Mouse (Mus musculus) mouse embryonic stem cell (cell line): ENCODE measurements around the gene Mus81.

Experiments used
- in situ Hi-C, 2 experiments: fragments of 300-500 bp; cut with MboI; formaldehyde crosslinking; loops; 1 replicate in 1 of 2; 3 replicates in 1 of 2; pipeline ENCODE4 v1.14.3; 2019 to 2020; ENCODE audit warnings: low sequenced_read_pairs in 2 of 2, low pct_unique_long_range_greater_than_20kb in 1 of 2, mixed read lengths in 1 of 2; ENCODE audit not compliant: unreplicated experiment in 1 of 2

Mus81 gene

GRCm38 (mm10) chr19:5477004-5477667 is 11.1 kb downstream of the Mus81 start:
- in situ Hi-C loops = no loop called here

DNA sequence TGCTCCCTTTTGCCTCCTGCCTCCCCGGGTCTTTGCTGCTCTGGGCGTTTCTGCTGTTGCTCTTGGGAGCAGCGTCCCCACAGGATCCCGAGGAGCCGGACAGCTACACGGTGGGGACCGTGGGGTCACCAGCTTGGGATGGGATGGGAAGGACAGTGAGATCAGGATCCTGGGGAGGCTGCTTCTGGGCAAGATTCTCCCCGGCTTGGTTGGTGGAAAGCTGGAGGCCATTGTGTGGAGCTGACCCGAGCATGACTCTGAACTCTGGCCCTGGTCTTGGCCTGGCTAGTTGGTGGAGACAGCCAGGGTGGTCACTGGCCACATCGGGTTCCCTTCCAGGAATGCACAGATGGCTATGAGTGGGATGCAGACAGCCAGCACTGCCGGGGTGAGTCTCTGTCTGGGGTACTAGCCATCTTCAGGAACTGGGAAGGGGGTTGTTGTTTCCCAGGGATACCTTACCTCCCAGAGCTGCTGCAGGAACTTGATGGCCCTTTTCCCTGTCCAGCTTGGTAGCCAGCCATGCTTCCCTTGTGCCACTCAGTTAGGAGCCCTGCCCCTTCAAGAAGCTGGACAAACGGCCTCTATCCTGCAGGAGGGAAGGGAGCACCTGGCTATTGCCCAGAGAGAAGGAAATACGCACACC is 13.0 kb downstream of the Mus81 start:
- in situ Hi-C loops = no loop called here

DNA sequence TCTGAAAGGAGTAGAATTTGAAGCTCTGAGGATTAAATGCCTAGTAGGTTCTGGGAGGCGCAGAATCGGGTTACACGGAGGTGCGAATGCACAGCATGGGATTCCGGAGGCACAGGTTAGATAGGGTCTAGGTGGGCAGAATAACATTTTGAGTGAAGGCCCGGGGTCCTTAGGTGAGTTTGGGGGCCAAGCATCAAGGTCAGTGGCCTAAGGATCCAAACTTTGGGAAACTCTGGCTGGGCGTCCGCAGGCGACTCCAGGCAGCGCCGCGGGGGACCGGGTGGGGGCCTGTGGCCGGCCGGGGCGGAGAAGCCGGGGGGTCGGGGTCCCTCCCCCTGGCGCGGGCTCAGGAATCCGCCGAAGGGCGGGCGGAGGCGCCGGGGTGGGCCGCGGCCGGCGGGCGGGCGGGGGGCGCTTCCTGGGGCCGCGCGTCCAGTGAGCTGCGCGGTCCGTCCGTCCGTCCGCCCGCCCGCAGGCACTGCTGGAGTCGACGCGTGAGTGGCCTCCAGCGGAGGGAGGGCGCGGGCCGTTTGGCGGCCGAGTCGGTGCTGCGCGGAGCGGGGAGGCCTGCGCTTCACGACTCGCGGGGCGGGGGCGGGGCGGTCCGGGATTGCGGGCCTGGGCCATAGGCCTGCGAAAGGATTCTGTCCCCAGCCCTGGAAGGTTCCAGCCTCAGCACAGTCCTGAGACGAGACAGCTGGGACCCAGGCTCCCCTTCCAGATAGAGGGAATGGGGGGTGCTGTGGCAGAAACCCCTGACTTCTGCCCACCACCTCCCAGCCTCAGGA is 13.7 kb downstream of the Mus81 start:
- in situ Hi-C loops = no loop called here

DNA sequence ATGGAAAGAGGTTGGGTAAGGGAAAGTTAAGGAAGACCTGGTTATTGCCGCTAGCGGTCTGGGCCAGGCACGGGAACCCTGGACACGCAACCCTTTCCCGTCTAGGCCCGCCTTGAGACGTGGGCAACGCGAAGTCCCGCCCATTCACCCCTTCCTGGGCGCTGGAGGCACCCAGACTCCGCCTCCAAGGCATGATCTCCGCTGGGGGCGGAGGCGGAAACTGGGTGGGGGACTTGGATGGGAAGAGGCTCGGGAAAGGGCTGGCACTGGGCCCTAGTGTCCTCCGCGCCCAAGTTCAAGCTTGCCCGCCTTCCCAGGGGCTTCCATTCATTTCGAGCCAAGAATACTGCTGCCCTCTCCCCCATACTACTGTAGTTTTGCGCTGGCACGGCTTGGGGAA is 14.5 kb downstream of the Mus81 start, which contains the start of gene Efemp2:
Efemp2 (plus strand) TSS at position 235 of the 400 bp plus-strand sequence.
- in situ Hi-C loops = no loop called here

GRCm38 (mm10) chr19:5472857-5473256 is 15.3 kb downstream of the Mus81 start:
- in situ Hi-C loops = no loop called here

DNA sequence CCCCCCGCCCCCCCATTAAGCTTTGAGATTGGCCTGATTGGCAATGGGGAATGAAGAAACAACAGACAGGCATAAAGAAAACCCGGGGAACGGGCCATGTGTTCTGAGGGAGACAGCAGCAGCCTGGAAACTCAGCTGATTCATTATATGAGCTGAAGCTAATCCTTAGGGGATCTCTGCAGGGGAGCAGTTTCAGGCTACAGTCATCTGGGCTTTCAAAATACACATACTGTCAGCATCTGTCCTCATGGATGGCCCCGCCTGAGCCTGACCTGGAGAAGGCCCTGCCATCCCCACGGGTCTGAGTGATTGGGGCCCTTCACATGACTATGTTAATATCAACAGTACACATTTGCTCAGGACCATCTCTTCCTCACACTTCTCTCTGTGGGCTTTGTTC is 16.4 kb downstream of the Mus81 start:
- in situ Hi-C loops = no loop called here

DNA sequence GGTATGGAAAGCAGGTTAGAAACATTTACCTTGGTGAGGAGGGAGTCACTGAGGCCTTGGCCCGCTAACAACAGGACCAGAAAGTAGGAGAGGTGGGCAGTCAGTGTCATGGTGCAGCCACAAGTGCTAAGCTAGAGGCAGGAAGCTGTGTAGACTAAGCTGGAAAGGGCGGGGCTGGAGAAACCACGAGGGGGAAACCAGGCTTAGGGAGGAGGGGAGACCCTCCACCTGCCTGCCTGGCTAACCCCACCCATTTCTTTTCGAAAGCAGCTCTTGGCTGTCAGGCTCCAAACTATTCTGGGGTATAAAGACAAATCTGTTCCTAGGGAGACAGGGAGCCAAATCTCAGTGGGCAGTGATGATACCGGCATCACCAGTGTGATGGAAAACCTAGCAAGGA is 19.8 kb downstream of the Mus81 start, which contains the start of gene Ctsw:
Ctsw (minus strand) TSS at position 134 of the 400 bp plus-strand sequence.
- in situ Hi-C loops = no loop called here

- in situ Hi-C loops = no loop called here
These were observed 21.2 kb downstream of the Mus81 start for GRCm38 (mm10) chr19:5466916-5467500.

DNA sequence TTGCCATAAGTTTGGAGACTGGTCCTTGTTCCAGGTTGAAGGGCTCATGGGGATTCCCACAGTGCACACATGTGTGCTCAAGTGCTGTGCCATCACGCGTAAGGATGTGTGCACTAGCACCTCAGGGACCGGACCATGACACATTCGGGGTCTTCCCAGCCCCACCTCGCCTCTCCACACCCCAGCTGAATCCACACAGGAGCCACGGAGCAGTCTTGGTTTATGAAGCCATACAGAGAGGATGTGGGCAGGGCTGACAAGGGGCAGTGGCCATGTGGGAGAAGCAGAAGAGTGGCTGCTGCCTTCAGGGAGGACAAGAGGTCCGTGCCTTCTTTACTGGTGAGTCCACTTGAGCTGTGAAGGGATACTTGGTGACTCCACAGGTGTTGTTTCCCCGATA is 23.2 kb downstream of the Mus81 start:
- in situ Hi-C loops = no loop called here

DNA sequence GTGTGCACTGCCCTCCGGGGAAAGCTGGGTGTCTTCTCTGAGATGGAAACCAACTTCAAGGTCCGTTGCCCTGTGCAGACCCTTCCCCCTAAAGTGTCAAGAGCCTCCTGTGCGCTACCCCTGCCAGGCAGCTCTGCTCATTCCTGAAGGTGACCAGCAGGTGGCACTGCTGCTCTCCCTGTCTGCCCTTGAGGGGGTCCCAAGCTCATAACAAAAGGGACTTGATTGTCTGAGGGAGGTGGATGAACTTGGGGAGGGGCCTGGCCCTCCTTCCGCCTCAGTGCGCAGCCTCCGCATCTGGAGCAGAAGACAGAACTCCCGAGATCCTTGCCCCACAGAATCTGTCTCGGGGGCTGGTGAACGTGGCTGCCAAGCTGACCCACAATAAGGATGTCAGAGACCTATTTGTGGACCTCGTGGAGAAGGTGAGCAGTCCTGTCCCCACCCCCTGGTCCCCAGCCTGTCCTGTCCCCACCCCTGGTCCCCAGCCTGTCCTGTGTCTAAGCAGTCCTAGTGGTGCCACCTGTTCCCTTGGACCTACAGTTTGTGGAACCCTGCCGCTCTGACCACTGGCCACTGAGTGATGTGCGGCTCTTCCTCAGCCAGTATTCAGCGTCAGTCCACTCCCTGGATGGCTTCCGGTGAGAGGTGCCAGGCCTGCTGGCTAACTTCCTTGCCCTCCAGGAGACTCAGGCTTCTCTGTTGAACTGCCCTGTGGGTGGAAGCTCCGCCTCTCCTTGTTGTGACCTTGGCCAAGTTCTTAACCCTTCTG is 24.2 kb downstream of the Mus81 start:
- in situ Hi-C loops = no loop called here

DNA sequence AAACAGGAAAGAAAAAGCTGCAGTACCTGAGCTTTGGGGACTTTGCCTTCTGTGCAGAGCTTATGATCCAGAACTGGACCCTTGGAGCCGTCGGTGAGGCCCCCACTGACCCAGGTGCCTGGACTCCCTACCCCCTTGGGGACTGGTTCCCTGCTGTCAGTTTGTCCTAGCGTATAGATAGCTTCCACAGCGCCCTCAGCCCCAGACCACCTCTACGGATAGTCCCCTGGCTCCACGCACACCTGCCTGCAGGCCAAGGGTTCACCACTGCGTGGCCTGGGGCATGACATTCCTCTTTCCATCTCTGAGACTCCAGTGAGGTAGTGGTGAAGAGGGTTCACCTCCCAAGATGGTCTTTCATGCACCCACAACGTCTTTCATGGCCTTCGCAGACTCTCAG is 25.0 kb downstream of the Mus81 start:
- in situ Hi-C loops = no loop called here

DNA sequence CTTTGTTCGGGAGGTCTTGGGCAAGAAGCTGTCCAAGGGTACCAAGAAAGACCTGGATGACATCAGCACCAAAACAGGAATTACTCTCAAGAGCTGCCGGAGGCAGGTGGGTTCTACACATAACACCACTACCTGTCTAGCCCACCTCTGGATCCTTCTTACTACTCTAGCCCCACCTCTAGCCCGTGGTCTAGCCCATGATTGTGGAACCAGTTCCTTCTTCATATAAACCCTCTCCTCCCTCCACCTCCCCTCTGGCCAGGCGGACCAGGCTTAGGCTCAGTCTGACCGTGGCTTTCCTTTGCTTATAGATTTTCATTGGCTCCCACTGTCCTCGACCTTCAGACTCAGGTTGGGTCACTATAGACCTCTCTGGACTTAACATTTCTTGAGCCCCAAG is 26.8 kb downstream of the Mus81 start:
- in situ Hi-C loops = no loop called here

GRCm38 (mm10) chr19:5460465-5460911 is 27.7 kb downstream of the Mus81 start, which contains the start of gene Fibp:
Fibp (plus strand) TSS chr19:5460615.
- in situ Hi-C loops = no loop called here

DNA sequence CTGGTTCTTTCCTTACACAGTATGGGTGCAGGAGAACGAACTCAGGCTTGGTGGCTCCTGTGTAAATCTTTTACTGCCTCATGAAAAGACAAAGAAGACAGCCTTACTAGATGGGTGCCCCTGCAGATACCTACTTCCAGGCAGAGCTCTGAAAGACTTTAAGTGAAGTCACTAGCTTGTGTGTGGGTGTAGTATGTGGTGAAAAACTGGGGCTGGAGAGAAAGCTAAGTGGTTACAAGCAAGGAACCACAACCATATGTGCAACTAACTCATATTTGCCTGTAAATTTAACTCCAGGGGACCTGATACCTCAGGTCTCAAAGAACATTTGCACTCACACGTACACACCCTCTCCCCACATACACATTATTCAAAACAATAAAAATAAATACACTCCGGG is 28.3 kb downstream of the Mus81 start:
- in situ Hi-C loops = no loop called here

GRCm38 (mm10) chr19:5459019-5459418 is 29.2 kb downstream of the Mus81 start:
- in situ Hi-C loops = no loop called here

DNA sequence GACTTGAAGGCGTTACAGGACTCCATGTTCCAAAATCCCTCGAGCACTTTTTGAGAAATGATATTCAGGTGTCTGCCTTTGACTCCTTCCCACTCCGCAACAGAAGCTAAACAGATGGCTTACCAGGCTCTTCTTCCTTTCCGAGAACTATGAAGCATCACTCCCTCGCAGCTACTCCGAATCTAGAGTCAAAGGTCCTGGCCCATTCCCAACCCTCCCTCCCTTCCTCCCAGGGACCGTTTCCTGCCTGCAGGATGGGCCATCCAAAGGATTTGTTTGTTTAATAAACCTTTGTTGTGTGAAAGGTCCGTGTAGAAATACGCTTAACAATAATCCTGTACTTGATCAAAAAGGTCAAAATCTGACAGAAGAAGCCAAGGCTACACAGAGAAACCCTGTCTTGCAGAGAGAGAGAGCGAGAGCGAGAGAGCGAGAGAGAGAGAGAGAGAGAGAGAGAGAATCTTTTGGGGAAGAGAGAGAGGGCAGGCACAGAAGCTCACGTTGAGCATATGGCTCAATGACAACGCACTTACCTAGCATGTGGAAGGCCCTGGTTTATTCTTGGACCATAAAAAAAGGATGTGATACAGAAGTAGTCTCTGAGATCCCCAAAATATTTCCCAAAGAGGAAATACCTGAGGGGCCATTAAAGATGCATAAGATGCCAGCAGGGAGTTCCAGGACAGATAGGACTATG is 30.3 kb downstream of the Mus81 start, which contains the start of gene Ccdc85b:
Ccdc85b (minus strand) TSS at position 149 of the 697 bp plus-strand sequence.
- in situ Hi-C loops = no loop called here

DNA sequence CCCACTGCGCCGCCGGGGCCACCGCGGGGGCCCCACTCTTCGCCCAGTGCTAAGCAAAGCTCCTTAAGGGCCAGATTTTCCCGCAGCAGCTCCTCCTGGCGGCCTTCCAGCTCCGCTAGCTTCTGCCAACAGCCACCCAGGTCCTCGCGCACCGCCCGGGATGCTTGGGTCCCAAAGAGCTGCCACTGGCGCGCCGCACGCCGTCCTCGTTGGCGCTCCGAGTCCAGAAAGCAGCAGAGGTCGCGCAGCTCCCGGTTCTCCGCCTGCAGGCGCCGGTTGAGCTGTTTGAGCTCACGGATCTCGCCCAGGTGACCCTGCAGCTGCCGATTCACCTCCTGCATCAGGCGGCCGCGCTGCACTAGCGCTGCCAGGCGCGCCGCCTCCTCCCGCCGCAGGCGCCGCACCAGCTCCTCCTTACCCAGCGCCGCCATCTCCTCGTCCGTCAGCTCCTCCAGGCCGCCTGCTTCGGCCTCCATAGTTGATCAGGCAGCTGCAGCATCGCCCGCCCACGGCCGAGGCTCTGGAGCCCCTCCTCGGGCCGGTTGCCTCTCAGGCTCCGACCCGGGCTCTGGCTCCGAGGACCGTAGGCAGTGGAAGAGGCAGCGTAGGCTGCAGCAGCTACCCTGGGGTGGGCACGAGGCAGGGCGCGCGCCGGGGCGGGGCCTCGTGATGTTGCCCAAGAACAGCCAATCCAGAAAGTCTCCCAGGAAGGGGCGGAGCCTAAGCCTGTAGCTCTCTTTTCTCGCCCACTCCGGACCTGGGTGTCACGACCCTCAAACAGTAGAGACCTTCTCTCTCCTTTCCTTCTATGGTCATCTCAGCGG is 31.1 kb downstream of the Mus81 start:
- in situ Hi-C loops = no loop called here
